Mouse (Mus musculus) CH12.LX (cell line): Measurements from ENCODE around the gene Fmc1.
"Not testable (repeated sequence)": the region's sequence is repeated elsewhere in the genome, so short reads cannot be mapped to it uniquely, and the experiment has no call there.

ENCODE experiments used
- CHD1 ChIP-seq: IDR thresholded peaks from 2 replicates; pipeline ENCODE4 v1.6.1; 2012; ENCODE audit warnings: low read depth, low read length, improper control_type of control experiment, inconsistent platforms
- CTCF ChIP-seq, 2 experiments: IDR thresholded peaks in 1 of 2; conservative IDR thresholded peaks in 1 of 2; 2 replicates each; pipeline ENCODE4 v1.5.1; 2011 to 2012; ENCODE audit warnings: low read depth in 2 of 2, low read length in 2 of 2, improper control_type of control experiment in 1 of 2, inconsistent platforms in 1 of 2, mild to moderate bottlenecking in 1 of 2, moderate library complexity in 1 of 2
- HCFC1 ChIP-seq: IDR thresholded peaks from 2 replicates; pipeline ENCODE4 v1.6.1; 2012; ENCODE audit warnings: low read depth, mild to moderate bottlenecking, inconsistent platforms, low read length, improper control_type of control experiment
- TCF12 ChIP-seq: IDR thresholded peaks from 2 replicates; pipeline ENCODE4 v1.6.1; 2014; ENCODE audit warnings: low read depth, mild to moderate bottlenecking, inconsistent platforms, low read length, improper control_type of control experiment
- ZKSCAN1 ChIP-seq: IDR thresholded peaks from 2 replicates; pipeline ENCODE4 v1.6.1; 2012; ENCODE audit warnings: low read depth, inconsistent platforms, low read length, improper control_type of control experiment, borderline replicate concordance

DNA sequence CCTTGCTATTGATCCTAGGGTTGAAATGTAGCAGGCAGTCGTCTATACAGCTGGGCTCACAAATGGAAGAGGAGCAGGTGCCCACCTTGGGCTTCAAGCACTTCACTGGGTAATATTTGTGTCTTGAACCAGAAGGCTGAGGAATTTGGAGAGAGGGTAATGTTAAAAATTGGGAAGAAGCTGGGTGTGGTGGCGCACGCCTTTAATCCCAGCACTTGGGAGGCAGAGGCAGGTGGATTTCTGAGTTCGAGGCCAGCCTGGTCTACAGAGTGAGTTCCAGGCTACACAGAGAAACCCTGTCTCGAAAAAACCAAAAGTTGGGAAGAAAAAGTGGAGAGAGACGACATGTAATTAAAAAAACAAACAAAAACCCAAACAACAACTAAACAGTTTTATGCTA is 16.5 kb downstream of the Fmc1 start:
- not testable (repeated sequence) for TF ChIP-seq ZKSCAN1; HCFC1; TCF12; CTCF (conservative IDR thresholded peaks at IDR 0.05 in 1 of 2, IDR thresholded peaks at IDR 0.05 in 1 of 2; ENCODE audit: low read depth in 2 of 2, low read length in 2 of 2)
- peak; percentile 2; the same call in 1 of the 2 replicates for TF ChIP-seq CHD1
